Mouse (Mus musculus): Measurements from ENCODE around the gene Pdcd2.

GRCm38 (mm10) chr17:15490542-15490941, 36.6 kb downstream of the Pdcd2 start:
- no peak for TF ChIP-seq POLR2A (IDR thresholded peaks at IDR 0.05; ENCODE audit: insufficient read depth, low read length)
- no peak for TF ChIP-seq CTCF (IDR thresholded peaks at IDR 0.05; ENCODE audit: low read depth, low read length)
- no peak for TF ChIP-seq EP300 (IDR thresholded peaks at IDR 0.05; ENCODE audit: insufficient read depth, low read depth, low read length)
